Mouse (Mus musculus) layer of hippocampus, postnatal 14 days (tissue): ENCODE data around the gene Ceacam3. TPM values are rescaled to one million over a fixed set of nuclear protein-coding genes. Genes with fewer than 3 reads are reported as not detected.
A peak's percentile ranks its signal among the peaks of the same experiment; 100 is the strongest.
"Not testable (repeated sequence)": the region's sequence is repeated elsewhere in the genome, so short reads cannot be mapped to it uniquely, and the experiment has no call there.

ENCODE experiments used
- DNase-seq, 2 experiments: peaks; one replicate each; pipeline ENCODE4 v3.0.0; 2021 to 2022; ENCODE audit warnings: low spot score in 2 of 2, mixed read lengths in 1 of 2
- long read RNA-seq, 2 experiments: library from polyadenylated mRNA; stranded (forward); transcript quantifications; one replicate each; pipeline ENCODE4 v2.0.0; 2021
- total RNA-seq, 2 experiments: library from RNA; stranded (reverse); gene quantifications; 2 replicates each; pipeline ENCODE4 v1.2.3; 2021

Ceacam3 gene
- total RNA-seq, result under 1 TPM in 1 of 2 experiments, not detected in 1; 0.14 TPM
- long read RNA-seq, experiment 1, result 0 reads
- long read RNA-seq, experiment 2, result 0 reads

DNA sequence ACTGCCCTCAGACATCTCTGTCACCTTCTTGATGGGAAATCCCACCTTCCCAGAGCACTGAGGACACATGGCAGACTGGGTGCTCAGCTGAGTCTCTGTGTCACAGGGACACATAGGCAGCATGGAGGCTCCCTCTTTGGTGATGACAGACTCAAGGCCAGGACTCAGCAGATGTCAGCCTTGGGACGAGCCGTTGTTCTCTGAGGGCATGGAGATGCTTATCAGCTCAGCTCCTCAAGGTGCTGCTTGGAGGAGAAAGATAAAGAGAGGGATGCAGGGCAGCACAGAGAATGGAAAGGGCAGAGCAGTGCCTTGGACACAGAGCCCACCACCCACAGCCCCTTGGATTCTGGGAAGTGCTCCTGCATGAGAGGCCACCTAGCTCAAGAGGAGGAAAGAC, at the start of gene Ceacam3:
TSS of gene Ceacam3 (plus strand) at position 352 of the 400 bp plus-strand sequence.
- no peak for DNase-seq

DNA sequence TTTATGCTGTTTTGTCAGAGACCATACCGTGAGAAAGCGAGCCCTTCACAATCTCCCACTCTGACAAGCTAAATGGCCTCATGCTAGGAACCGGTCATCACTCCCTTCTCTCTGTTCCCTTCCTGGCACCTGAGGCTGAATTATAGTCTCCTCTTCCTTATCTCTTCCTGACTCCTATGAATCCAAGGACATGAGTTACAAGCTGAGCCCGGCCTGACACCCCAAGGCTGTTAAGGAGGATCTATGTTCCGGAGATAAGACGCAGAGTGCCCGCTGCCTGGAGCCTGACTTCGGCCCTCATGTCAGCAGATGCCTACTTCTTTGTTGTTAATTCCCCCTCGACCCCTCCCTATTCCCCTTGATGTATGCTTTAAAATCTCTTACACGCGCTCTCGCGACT, 48.5 kb upstream of the Ceacam3 start:
- not testable (repeated sequence) for DNase-seq

DNA sequence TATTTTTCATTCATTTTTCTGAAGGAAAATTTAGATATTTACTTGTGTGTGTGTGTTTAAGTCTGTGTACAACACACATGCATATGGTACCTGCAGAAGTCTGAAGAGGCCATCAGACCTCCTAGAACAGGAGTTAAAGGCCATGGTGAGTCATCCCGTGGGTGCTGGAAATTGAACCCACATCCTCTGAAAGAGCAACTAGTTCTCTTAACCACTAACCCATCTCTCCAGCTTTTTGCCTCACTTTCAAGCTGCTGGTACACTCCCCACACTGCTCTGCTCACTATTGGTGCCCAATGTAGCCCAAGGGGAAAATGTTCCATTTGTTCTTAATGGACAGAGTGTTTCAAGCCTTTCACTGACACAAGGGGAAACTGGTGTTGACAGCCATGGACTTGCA, 14.8 kb upstream of the Ceacam3 start:
- no peak for DNase-seq

DNA sequence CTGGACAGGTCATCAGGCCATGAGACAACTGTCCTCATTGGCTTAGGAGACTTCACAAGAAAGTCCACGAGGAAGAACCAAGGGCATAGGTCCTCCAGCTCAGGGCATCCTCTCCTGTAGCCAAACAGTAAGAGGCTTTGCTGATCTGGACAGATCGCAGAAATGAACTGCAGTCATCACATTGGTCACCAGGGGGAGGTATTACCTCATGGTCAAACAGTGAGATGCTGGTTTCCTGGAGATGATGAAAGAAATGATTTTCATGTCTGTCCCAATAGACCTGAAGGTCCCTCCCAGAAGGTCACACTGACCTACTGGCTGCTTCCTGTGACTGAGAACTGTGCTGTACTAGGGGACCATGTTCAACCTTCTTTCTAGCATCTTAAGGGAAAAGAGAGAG, 5.6 kb downstream of the Ceacam3 start:
- peak in 1 of 2 experiments; percentile 1 for DNase-seq

DNA sequence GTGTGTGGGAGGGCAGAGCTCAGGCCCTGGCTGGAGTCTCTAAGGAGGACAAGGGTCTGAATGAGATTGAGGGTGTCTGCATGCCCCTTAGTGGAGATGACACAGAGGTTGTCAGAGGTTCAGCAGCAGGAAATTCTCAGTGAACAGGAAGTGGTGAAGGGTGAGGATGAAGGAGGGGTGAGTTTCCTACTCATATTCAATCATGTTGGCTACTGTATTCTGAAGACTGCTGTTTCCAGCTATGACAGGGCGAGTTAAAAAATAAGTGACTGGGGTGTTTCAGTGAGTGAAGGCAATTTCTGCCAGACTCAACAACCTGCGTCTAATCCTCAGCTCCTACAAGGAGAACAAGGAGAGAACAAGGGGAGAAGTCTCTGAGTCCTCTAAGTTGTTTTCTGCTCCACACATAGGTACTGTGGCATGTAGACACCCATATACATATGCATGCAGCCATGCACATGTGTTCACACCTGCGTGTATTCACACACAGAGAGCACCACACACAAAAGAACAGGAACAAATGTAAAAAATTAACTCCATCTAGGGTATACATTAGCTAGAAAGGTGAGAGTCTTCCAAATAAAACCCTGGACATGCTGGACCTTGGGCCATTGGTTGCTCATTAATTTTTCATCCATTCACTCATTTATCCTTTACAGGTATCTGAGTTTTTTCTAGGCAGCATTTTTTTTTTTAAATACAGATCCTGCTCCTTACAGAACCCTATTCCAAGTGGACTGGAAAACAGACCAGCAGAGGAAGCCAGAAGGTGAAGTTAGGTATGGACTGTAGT, 7.0 kb downstream of the Ceacam3 start:
- DNase-seq, result no peak

DNA sequence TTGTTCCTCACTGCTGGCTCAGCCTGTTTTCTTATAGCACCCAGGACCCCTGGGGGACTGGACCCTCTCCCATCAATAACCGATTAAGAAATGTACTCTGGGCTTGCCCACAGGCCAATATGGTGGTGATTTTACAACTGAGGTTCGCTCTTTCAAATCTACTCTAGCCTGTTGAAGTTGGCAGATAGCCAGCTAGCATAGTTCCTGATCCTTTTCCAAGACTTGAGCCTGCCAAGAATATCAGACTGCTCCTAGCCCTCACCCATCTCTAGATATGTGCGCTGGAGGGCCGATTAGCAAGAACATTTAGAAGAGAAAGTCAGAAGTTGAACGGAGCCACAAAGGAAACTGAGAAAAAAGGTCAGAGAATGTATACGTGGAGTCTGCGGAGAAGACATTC, 8.9 kb downstream of the Ceacam3 start:
- peak in 1 of 2 experiments; percentile 0 for DNase-seq

DNA sequence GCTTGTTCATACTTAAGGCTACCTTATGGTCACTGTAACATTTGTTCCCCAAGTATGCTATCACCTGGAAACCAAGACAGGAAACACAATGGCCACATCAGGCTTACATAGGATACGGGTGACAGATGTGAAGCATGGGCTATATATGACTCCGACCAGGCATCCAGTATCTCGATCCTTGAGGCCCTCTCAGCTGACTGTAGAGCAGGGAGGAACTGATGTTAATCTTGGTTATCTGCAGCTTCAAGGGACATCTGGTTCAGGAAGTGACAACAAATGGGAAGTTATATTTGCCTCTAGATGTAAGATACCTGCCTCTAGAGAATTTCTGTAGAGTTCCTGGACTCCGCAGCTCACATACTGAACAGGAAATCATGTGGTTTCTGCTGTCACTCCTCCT, 21.7 kb downstream of the Ceacam3 start:
- DNase-seq, result no peak

DNA sequence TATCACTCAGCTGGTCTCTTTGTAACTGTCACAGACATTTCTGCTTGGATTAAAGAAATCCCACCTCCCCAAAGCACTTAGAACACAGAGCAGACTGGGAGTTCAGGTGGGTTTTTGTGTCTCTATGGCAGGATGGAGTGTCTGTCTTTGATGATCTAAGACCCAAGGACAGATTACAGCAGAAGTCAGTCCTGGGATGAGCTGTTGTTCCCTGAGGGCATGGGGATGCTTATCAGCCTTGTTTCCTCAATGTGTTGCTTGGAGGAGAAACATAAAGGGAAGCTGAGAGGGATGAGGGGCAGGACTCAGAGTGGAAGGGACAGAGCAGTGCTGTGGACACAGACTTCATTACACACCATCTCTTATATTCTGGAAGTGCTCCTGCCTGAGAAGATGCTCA, 53.1 kb downstream of the Ceacam3 start, which contains the start of gene Psg29:
TSS of gene Psg29 (plus strand) at position 301 of the 400 bp plus-strand sequence.
- no peak for DNase-seq

DNA sequence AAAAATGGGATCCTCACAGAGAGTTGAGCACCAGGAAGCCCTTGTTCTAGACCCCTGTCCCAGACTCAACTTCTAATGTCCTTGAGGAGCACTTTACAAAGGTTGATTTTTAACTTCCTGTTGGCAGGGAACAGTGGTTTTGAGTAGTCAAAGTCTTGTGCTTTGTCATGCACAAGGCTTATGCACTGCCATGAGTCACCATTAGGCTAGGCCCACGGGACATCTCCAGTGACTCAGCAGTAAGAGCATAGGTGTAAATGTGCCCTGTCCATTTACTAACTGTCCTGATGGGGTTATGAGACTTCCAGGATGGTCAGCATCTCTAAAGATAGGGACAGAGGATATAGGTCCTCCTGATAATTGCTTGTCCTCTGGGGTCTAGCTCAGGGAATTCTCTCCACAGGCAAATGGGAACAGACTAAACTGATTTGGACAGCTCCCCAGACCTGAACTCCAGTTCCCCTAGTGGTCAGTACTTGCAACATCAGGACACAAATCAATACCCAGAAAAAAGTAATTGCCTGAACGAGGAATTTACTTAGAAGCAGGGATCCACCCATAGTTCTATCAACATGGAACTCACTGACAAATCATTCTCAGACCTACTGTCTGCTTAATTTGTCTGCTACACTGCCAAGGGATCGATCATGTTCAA, 55.6 kb downstream of the Ceacam3 start:
- DNase-seq, result no peak

Other genes starting within 250 kb of the Ceacam3 start
- gene Ptgir, start 243.8 kb upstream of the Ceacam3 start, total RNA-seq, result under 1 TPM in 1 of 2 experiments, not detected in 1; 0.28 TPM
- 1,000 to 10,000 TPM; 2,318 to 2,416 TPM for gene Calm3, start 226.2 kb upstream of the Ceacam3 start, total RNA-seq
- 100 to 1,000 TPM; 240 to 246 TPM for gene Pnmal2, start 205.6 kb upstream of the Ceacam3 start, total RNA-seq
- 10 to 100 TPM; 72.5 to 74.5 TPM for gene Pnmal1, start 190.6 kb upstream of the Ceacam3 start, total RNA-seq
- 10 to 100 TPM; 46.2 to 49.3 TPM for gene Gm42372, start 167.2 kb upstream of the Ceacam3 start, total RNA-seq
- 1 to 10 TPM; 3.0 to 3.1 TPM for gene Ccdc8, start 157.6 kb upstream of the Ceacam3 start, total RNA-seq
- 100 to 1,000 TPM; 149 to 163 TPM for gene Ppp5c, start 122.4 kb upstream of the Ceacam3 start, total RNA-seq
- 10 to 100 TPM; 13.7 to 18.7 TPM for gene Hif3a, start 87.9 kb upstream of the Ceacam3 start, total RNA-seq
- gene Psg16, start 76.2 kb upstream of the Ceacam3 start, total RNA-seq, result 1 to 10 TPM; 3.4 TPM
- gene Psg29, start 53.2 kb downstream of the Ceacam3 start, total RNA-seq, result not detected